Mouse (Mus musculus) central nervous system, embryonic 18 days (tissue): ENCODE results near the gene Fam90a1b. TPM values are rescaled to one million over a fixed set of nuclear protein-coding genes. Genes with fewer than 3 reads are reported as not detected.

Source experiments
- polyA plus RNA-seq: library from polyadenylated mRNA; depleted of rRNA; stranded (reverse); fragments of >200 nt; gene quantifications from 2 replicates; pipeline ENCODE4 v1.2.3, GENCODE M21; 2012; rRNA removed

Gene Fam90a1b
- 0.38 and 0.40 TPM in 2 replicates for polyA plus RNA-seq

DNA sequence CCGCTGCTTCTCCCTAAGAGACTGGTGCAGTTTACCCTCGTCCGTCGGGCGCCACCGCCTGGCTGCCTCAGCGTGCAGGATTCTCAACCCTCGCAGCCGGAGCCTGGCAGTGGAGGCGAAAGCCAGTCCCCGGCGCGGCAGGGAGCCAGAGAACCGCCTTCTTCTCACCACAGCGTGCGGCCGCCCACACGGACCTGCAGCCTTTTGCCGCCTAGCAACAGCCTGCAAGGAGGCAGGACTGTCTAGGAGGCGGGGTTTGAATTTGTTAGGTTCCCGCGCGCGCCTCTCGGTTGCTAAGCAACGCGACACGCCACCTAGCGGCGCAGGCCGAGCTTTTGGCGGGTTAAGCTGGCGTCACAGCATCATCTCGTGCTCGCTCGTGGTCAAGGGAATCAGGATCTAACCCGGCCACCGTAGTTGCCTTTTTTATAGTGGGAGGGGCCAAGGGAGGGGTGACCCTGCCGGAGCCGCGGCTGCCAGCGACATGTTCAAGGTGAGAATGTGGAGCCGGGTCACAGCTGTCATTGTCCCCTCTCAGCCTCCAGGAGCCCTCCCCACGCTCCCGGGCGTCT, at the start of gene Fam90a1b, which contains the start of gene Apoo:
Gene Fam90a1b, minus strand, starts transcription at position 108 of the 572 bp plus-strand sequence.
Gene Apoo, plus strand, starts transcription at position 448 of the 572 bp plus-strand sequence.

Other genes starting within 250 kb of the Fam90a1b start
- gene Zfx, start 243.1 kb downstream of the Fam90a1b start, polyA plus RNA-seq: 12.4 and 13.1 TPM in 2 replicates
- 96.5 and 98.3 TPM in 2 replicates for gene Eif2s3x, start 153.9 kb downstream of the Fam90a1b start, polyA plus RNA-seq
- 4.2 and 5.4 TPM in 2 replicates for gene Klhl15, start 132.2 kb downstream of the Fam90a1b start, polyA plus RNA-seq
- 36.4 and 38.0 TPM in 2 replicates for gene Apoo, start 340 bp upstream of the Fam90a1b start, polyA plus RNA-seq
- gene Maged1, start 175.4 kb upstream of the Fam90a1b start, polyA plus RNA-seq: 785 and 813 TPM in 2 replicates